Mouse (Mus musculus): ENCODE measurements around the gene Alg6. TPM values are rescaled to one million over a fixed set of nuclear protein-coding genes. Genes with fewer than 3 reads are reported as not detected.

Alg6 gene
- polyA plus RNA-seq, 1 experiment from 2014 or later = 17.5 TPM

DNA sequence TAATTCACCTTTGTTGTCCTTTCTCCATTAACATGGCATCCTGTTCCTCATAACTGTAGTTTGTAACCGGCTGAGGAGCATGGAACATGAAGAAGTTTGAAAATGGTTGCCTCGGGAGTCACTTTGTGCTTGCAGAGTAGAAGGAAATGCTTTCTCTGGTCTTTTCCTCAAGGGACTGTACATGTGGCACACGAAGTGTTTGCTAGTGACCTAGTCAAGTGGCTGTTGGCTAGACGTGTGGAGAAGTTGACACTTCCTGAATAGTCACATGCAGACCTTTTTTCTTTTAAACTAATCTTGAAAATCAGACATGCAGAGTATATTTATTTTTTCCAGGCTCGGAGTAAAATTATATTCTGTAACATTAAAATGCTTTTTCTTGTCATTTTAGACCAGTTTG is 37.0 kb downstream of the Alg6 start:
- Histone ChIP-seq H3K27me3 (replicated peaks; ENCODE audit: low read depth, poor library complexity, severe bottlenecking) (no peaks in the 10 kb centered on the region), H3K4me1 (no peaks in the 10 kb centered on the region), H3K4me3 (no peak overlapping the region), H3K9me3 (no peaks in the 10 kb centered on the region), H3K36me3 (replicated peaks) (peaks cover 27% of the 10 kb centered on the region), H3K27ac (replicated peaks) (no peak overlapping the region)
- no peak for DNase-seq (ENCODE audit: low spot score)
- 84% methylated on average over 5 of the region's 5 CpGs for WGBS

DNA sequence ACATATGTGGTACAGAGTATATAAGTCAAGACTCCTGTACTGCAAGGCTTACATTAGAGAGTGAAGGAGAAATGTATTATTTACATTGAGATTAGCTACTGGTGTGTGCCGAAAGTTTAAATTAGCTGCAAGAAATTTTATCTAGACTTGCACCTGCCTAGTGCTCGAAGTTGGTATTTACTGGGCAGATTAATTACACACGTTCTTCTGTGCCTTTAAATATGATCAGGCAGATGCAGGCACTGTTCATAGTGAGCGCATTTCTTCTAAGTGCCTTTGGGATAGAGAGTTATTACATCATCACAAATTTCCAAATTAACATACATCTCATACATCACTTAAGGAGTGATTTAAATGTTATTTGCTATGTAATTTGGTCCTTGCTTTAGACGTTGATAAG is 50.8 kb downstream of the Alg6 start:
- no peaks in the 10 kb centered on the region for H3K9me3 ChIP-seq
- WGBS = 86% methylated on average over 5 of the region's 5 CpGs
- no peak overlapping the region for H3K4me3 ChIP-seq
- H3K27ac ChIP-seq (replicated peaks) = no peak overlapping the region
- no peaks in the 10 kb centered on the region for H3K27me3 ChIP-seq (replicated peaks; ENCODE audit: low read depth, poor library complexity, severe bottlenecking)
- no peaks in the 10 kb centered on the region for H3K4me1 ChIP-seq
- H3K36me3 ChIP-seq (replicated peaks) = no peaks in the 10 kb centered on the region
- no peak for DNase-seq (ENCODE audit: low spot score)

DNA sequence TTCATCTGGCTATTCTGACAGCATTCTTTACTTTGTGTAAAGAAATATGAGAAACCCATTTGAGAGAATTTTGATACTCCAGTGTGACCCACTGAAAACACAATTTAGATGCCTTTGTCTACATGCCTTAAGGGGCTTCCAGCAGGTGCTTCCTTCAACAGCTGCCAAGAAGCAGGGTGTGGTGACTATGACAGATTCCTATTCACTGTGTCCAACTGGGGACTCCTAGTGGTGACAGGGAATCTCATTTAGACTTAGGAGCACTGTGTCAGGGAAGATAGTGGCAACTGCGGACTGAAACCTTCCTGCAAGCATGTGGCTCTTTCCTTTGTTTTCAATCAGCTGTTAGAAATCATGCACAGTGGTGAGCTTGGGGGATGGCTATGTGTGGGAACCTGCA is 51.3 kb downstream of the Alg6 start:
- DNase-seq (ENCODE audit: low spot score) = peak; percentile 10
- 51% methylated on average over 1 of the region's 1 CpGs for WGBS
- H3K36me3 ChIP-seq (replicated peaks) = no peaks in the 10 kb centered on the region

DNA sequence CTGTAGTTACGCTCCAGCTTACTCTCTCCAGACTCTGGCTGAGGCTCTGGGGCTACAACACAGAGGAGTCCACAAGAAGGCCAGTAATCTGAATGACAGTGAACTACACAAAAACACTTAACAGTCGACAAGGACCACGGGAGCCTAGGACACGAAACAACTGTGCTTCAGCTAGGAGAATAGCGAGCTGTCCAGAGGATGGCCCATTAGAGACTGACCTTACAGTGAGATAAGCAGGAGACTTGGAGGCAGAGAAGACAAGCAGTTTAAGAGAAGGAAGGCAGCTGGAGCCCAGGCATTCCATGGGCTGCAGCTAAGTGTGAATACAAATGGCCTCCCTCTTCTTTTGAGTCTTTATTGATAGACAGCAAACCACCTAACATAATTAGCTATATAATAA is 55.1 kb downstream of the Alg6 start:
- Histone ChIP-seq H3K4me1 (no peaks in the 10 kb centered on the region), H3K27me3 (replicated peaks; ENCODE audit: low read depth, poor library complexity, severe bottlenecking) (no peaks in the 10 kb centered on the region), H3K4me3 (no peak overlapping the region), H3K9me3 (no peaks in the 10 kb centered on the region), H3K27ac (replicated peaks) (no peak overlapping the region), H3K36me3 (replicated peaks) (no peaks in the 10 kb centered on the region)
- no peak for DNase-seq (ENCODE audit: low spot score)
- WGBS = 88% methylated on average over 5 of the region's 5 CpGs

More for the DNA sequence above, 51.3 kb downstream of the Alg6 start:
- no peaks in the 10 kb centered on the region for H3K4me1 ChIP-seq
- H3K4me3 ChIP-seq = no peak overlapping the region
- H3K27ac ChIP-seq (replicated peaks) = no peak overlapping the region
- H3K9me3 ChIP-seq = no peaks in the 10 kb centered on the region
- H3K27me3 ChIP-seq (replicated peaks; ENCODE audit: low read depth, poor library complexity, severe bottlenecking) = no peaks in the 10 kb centered on the region

DNA sequence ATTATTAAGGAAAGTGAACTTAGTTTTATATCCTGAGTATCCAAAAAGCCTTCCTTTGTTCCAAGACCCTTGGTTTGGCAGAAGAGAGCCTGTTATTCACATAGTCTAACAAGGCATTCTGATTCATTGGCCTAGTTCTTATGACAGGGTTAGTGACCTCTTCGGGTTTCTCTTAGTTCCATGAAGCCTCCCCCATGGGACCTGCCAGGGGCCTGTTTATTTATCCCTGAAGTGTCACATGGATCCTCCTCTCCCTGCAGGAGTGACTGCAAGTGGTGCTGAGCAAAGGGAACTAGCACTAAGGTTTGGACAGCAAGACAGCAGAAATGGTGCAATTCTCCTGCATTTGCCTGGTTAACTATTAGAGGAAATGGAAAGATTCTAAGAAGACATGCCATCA is 57.6 kb downstream of the Alg6 start:
- 0 out of 2 replicates have a peak, but pooled peaks cover under 1% of the 10 kb centered on the region for H3K36me3 ChIP-seq (replicated peaks)

DNA sequence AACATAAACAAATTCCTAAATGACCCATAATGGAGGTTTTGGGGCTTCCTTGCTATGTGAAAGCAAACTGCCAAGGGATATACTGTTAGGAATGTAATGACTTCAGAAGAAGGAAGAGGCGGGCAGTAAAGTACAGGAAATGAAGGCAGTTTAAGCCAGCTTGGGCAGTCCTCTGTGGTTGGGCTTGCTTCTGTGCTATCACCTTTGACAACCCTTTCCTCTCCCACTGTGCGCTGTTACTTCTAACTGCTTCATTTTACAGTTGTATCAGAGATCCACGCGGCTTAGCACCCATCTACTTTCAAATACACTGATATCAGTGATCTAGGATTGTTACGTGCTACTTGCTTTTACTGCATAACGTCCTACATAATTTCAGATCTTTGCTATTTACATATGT is 76.9 kb downstream of the Alg6 start:
- H3K4me3 ChIP-seq = no peak overlapping the region
- no peak overlapping the region for H3K27ac ChIP-seq (replicated peaks)
- 90% methylated on average over 6 of the region's 6 CpGs for WGBS
- H3K9me3 ChIP-seq = no peaks in the 10 kb centered on the region
- DNase-seq (ENCODE audit: low spot score) = no peak
- H3K4me1 ChIP-seq = no peaks in the 10 kb centered on the region
- peaks cover 37% of the 10 kb centered on the region for H3K36me3 ChIP-seq (replicated peaks)
- no peaks in the 10 kb centered on the region for H3K27me3 ChIP-seq (replicated peaks; ENCODE audit: low read depth, poor library complexity, severe bottlenecking)

More for the DNA sequence above, 57.6 kb downstream of the Alg6 start:
- WGBS = 57% methylated on average over 1 of the region's 1 CpGs
- Histone ChIP-seq H3K4me3 (no peak overlapping the region), H3K4me1 (no peaks in the 10 kb centered on the region), H3K27me3 (replicated peaks; ENCODE audit: low read depth, poor library complexity, severe bottlenecking) (no peaks in the 10 kb centered on the region), H3K27ac (replicated peaks) (no peak overlapping the region), H3K9me3 (no peaks in the 10 kb centered on the region)
- no peak for DNase-seq (ENCODE audit: low spot score)

Other genes with a start within 250 kb of the Alg6 start
- gene Foxd3, start 59.4 kb upstream of the Alg6 start, polyA plus RNA-seq (2016; fragmentation: Nextera tagmentation; extraction: Ambion mirVana) = 0.42 and 0.69 TPM in 2 replicates
- gene Efcab7, start 113.5 kb downstream of the Alg6 start, polyA plus RNA-seq (2016; fragmentation: Nextera tagmentation; extraction: Ambion mirVana) = 22.9 and 23.7 TPM in 2 replicates
- gene Pgm1, start 213.8 kb downstream of the Alg6 start, polyA plus RNA-seq (2016; fragmentation: Nextera tagmentation; extraction: Ambion mirVana) = 62.9 and 77.5 TPM in 2 replicates
- gene Itgb3bp, start 214.1 kb downstream of the Alg6 start, polyA plus RNA-seq (2016; fragmentation: Nextera tagmentation; extraction: Ambion mirVana) = 52.7 and 55.7 TPM in 2 replicates

Data from embryonic facial prominence, embryonic 10.5 days (tissue).